Mouse (Mus musculus): ENCODE measurements around the gene Zfp712.

DNA sequence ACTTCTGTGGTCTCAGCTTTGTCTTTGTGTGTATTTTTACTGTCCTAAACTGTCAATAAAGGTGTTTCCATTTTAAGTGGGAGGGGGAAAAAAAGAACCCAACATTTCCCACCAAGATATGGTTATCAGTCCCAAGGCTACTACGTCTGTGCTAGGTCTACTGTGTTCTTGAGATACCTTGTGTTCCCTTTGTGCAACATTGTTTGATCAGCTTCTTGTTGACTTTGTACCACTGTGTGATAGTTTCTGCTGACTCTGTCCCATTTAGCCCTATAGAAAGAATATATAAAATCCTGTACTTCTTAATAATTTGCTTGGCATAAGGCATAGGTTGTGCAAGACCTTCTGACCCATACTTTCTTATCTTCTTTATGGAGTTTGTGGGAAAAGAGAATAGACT lies 29.2 kb upstream of the Zfp712 start:
- TF ChIP-seq POLR2A (IDR thresholded peaks at IDR 0.05; ENCODE audit: control insufficient read depth, extremely low read depth, insufficient read depth, low read length, poor library complexity) (no peak), CTCF (IDR thresholded peaks at IDR 0.05; ENCODE audit: borderline replicate concordance, control insufficient read depth, extremely low read depth, insufficient read depth, low read length, poor library complexity) (no peak)
